Mouse (Mus musculus) MEL (cell line): ENCODE data around the gene Scgb3a1. TPM values are rescaled to one million over a fixed set of nuclear protein-coding genes. Genes with fewer than 3 reads are reported as not detected.

Experiments
- DNase-seq: peaks from one replicate; pipeline ENCODE4 v3.0.0; 2011; ENCODE audit warnings: low read depth, low spot score
- H3K27ac ChIP-seq: 2 replicates; pipeline ENCODE4 v1.5.1; 2012; ENCODE audit warnings: low read depth, mild to moderate bottlenecking, control low read depth, low read length, moderate library complexity; ENCODE audit not compliant: control insufficient read depth
- H3K27me3 ChIP-seq, 2 experiments: fragments of 150-350 bp in 1 of 2; sonication (generic) in 1 of 2; 2 replicates each; pipeline ENCODE4 v1.6.1; 2012; ENCODE audit warnings: low read length in 2 of 2, mild to moderate bottlenecking in 2 of 2, improper control_type of control experiment in 1 of 2, moderate library complexity in 1 of 2; ENCODE audit not compliant: insufficient read depth in 2 of 2, control insufficient read depth in 1 of 2
- H3K36me3 ChIP-seq, 2 experiments: 2 replicates each; pipeline ENCODE4 v1.6.1; 2012 to 2014; ENCODE audit warnings: low read length in 2 of 2, improper control_type of control experiment in 1 of 2, inconsistent platforms in 1 of 2, mild to moderate bottlenecking in 1 of 2; ENCODE audit not compliant: insufficient read depth in 2 of 2, control insufficient read depth in 1 of 2
- H3K4me1 ChIP-seq, 2 experiments: fragments of 150-350 bp in 1 of 2; sonication (generic) in 1 of 2; 2 replicates each; pipeline ENCODE4 v1.6.1; 2012; ENCODE audit warnings: low read length in 2 of 2, improper control_type of control experiment in 1 of 2, mild to moderate bottlenecking in 1 of 2; ENCODE audit not compliant: insufficient read depth in 2 of 2, control insufficient read depth in 1 of 2
- H3K4me3 ChIP-seq, 2 experiments: fragments of 150-350 bp in 1 of 2; sonication (generic) in 1 of 2; 2 replicates each; pipeline ENCODE4 v1.5.1; 2012; ENCODE audit warnings: low read depth in 2 of 2, low read length in 2 of 2, mild to moderate bottlenecking in 2 of 2, moderate library complexity in 2 of 2, control low read depth in 1 of 2, improper control_type of control experiment in 1 of 2; ENCODE audit not compliant: control insufficient read depth in 1 of 2, insufficient read depth in 1 of 2
- H3K79me2 ChIP-seq: 2 replicates; pipeline ENCODE4 v1.6.1; 2012; ENCODE audit warnings: mild to moderate bottlenecking, low read length, moderate library complexity; ENCODE audit not compliant: control insufficient read depth, poor library complexity, insufficient read depth
- H3K9ac ChIP-seq: 2 replicates; pipeline ENCODE4 v1.6.1; 2012; ENCODE audit warnings: low read depth, mild to moderate bottlenecking, control low read depth, low read length, moderate library complexity; ENCODE audit not compliant: control insufficient read depth, poor library complexity, severe bottlenecking
- H3K9me3 ChIP-seq: fragments of 150-350 bp; sonication (generic); replicated peaks from 2 replicates; pipeline ENCODE4 v1.6.1; 2012; ENCODE audit warnings: mild to moderate bottlenecking, low read length, improper control_type of control experiment, moderate library complexity; ENCODE audit not compliant: insufficient read depth
- CHD2 ChIP-seq: IDR thresholded peaks from 2 replicates; pipeline ENCODE4 v1.6.1; 2011; ENCODE audit warnings: low read length, improper control_type of control experiment
- E2F4 ChIP-seq: IDR thresholded peaks from 2 replicates; pipeline ENCODE4 v1.6.1; 2011; ENCODE audit warnings: low read depth, low read length, improper control_type of control experiment, borderline replicate concordance
- EP300 ChIP-seq, 2 experiments: IDR thresholded peaks; 2 replicates each; pipeline ENCODE4 v1.6.1; 2011; ENCODE audit warnings: improper control_type of control experiment in 2 of 2, low read length in 2 of 2, low read depth in 1 of 2, mild to moderate bottlenecking in 1 of 2
- HCFC1 ChIP-seq: IDR thresholded peaks from 2 replicates; pipeline ENCODE4 v1.6.1; 2012; ENCODE audit warnings: low read depth, mild to moderate bottlenecking, inconsistent platforms, low read length, improper control_type of control experiment, moderate library complexity
- KAT2A ChIP-seq: conservative IDR thresholded peaks from 2 replicates; pipeline ENCODE4 v1.6.1; 2012; ENCODE audit warnings: low read depth, low read length, improper control_type of control experiment, inconsistent platforms
- MAZ ChIP-seq: IDR thresholded peaks from 2 replicates; pipeline ENCODE4 v1.6.1; 2012; ENCODE audit warnings: low read depth, mild to moderate bottlenecking, inconsistent platforms, low read length, improper control_type of control experiment
- MEF2A ChIP-seq: IDR thresholded peaks from 2 replicates; pipeline ENCODE4 v1.6.1; 2014; ENCODE audit warnings: low read depth, mild to moderate bottlenecking, inconsistent platforms, low read length, improper control_type of control experiment; ENCODE audit not compliant: poor library complexity, insufficient replicate concordance, severe bottlenecking; ENCODE audit errors: extremely low read depth
- MYB ChIP-seq: IDR thresholded peaks from 2 replicates; pipeline ENCODE4 v1.6.1; 2011; ENCODE audit warnings: mild to moderate bottlenecking, low read depth, low read length, improper control_type of control experiment
- NELFE ChIP-seq: IDR thresholded peaks from 2 replicates; pipeline ENCODE4 v1.6.1; 2011; ENCODE audit warnings: low read depth, low read length, improper control_type of control experiment
- NRF1 ChIP-seq: IDR thresholded peaks from 2 replicates; pipeline ENCODE4 v1.6.1; 2014; ENCODE audit warnings: low read depth, mild to moderate bottlenecking, inconsistent platforms, low read length, improper control_type of control experiment, moderate library complexity; ENCODE audit not compliant: poor library complexity, insufficient read depth, severe bottlenecking
- POLR2A ChIP-seq, 2 experiments: IDR thresholded peaks; 2 replicates each; pipeline ENCODE4 v1.6.1; 2011 to 2012; ENCODE audit warnings: low read length in 2 of 2, mild to moderate bottlenecking in 2 of 2, control low read depth in 1 of 2, improper control_type of control experiment in 1 of 2, low read depth in 1 of 2, moderate library complexity in 1 of 2; ENCODE audit not compliant: control insufficient read depth in 1 of 2, insufficient read depth in 1 of 2, poor library complexity in 1 of 2
- RAD21 ChIP-seq: IDR thresholded peaks from 2 replicates; pipeline ENCODE4 v1.6.1; 2011; ENCODE audit warnings: mild to moderate bottlenecking, low read depth, low read length, improper control_type of control experiment
- TAL1 ChIP-seq: IDR thresholded peaks from 2 replicates; pipeline ENCODE4 v1.6.1; 2012; ENCODE audit warnings: mild to moderate bottlenecking, inconsistent platforms, low read length, moderate library complexity, mixed read lengths
- TCF12 ChIP-seq: IDR thresholded peaks from 2 replicates; pipeline ENCODE4 v1.6.1; 2014; ENCODE audit warnings: low read depth, mild to moderate bottlenecking, inconsistent platforms, low read length, improper control_type of control experiment, moderate library complexity
- UBTF ChIP-seq: IDR thresholded peaks from 2 replicates; pipeline ENCODE4 v1.6.1; 2012; ENCODE audit warnings: low read depth, mild to moderate bottlenecking, inconsistent platforms, low read length, improper control_type of control experiment, moderate library complexity, borderline replicate concordance; ENCODE audit not compliant: insufficient read depth
- ZC3H11A ChIP-seq: IDR thresholded peaks from 2 replicates; pipeline ENCODE4 v1.6.1; 2012; ENCODE audit warnings: low read depth, mild to moderate bottlenecking, inconsistent platforms, low read length, improper control_type of control experiment
- polyA plus RNA-seq, 2 experiments: library from polyadenylated mRNA; stranded (reverse) in 1 of 2; unstranded in 1 of 2; fragments of >175 nt in 1 of 2; fragments of >200 nt in 1 of 2; gene quantifications; 2 replicates each; pipeline versions ENCODE4 v1.2.1 to v1.2.4; 2012; ENCODE audit warnings: low replicate concordance in 2 of 2, low read depth in 1 of 2; ENCODE audit not compliant: insufficient read length in 2 of 2, insufficient read depth in 1 of 2, missing spikeins in 1 of 2
- total RNA-seq: library from RNA; depleted of rRNA; stranded (reverse); fragments of 300-350 nt; gene quantifications from 2 replicates; pipeline ENCODE4 v1.2.3, GENCODE M21; 2012

Gene Scgb3a1
- total and polyA plus RNA-seq, 3 experiments = not detected

GRCm38 (mm10) chr11:49654651-49655050 is 8.8 kb upstream of the Scgb3a1 start:
- Histone ChIP-seq H3K27ac (no peak overlapping the region), H3K79me2 (peaks cover 3% of the 10 kb centered on the region; the same call in 1 of the 2 replicates), H3K27me3 (no peaks in the 10 kb centered on the region), H3K9me3 (no peaks in the 10 kb centered on the region), H3K9ac (no peak overlapping the region), H3K4me1 (peaks cover 7 to 19% of the 10 kb centered on the region in 2 experiments; a peak in 3 of 4 replicates), H3K4me3 (no peak overlapping the region), H3K36me3 (peaks cover 0 to 10% of the 10 kb centered on the region in 2 experiments; a peak in 2 of 4 replicates)
- TF ChIP-seq UBTF = no peak
- TF ChIP-seq MEF2A = no peak
- no peak for DNase-seq

- peaks cover 0 to 4% of the 10 kb centered on the region in 2 experiments; a peak in 2 of 4 replicates for H3K36me3 ChIP-seq
- H3K4me1 ChIP-seq = peaks cover 7 to 15% of the 10 kb centered on the region in 2 experiments; a peak in 3 of 4 replicates
- H3K9me3 ChIP-seq = no peaks in the 10 kb centered on the region
- H3K79me2 ChIP-seq = peaks cover 3% of the 10 kb centered on the region; the same call in 1 of the 2 replicates
- no peak overlapping the region for H3K4me3 ChIP-seq
- no peak for DNase-seq
- TF ChIP-seq RAD21 (no peak), NELFE (no peak), TCF12 (no peak), POLR2A (IDR thresholded peaks at IDR 0.05; ENCODE audit: control insufficient read depth in 1 of 2, insufficient read depth in 1 of 2, low read depth in 1 of 2, low read length in 2 of 2, poor library complexity in 1 of 2) (no peak), CHD2 (no peak), EP300 (IDR thresholded peaks at IDR 0.05; ENCODE audit: low read depth in 1 of 2, low read length in 2 of 2) (no peak), MEF2A (no peak), ZC3H11A (no peak), MYB (no peak), E2F4 (no peak), MAZ (no peak), KAT2A (no peak), TAL1 (no peak), HCFC1 (no peak), NRF1 (no peak)
- TF ChIP-seq, all 39 proteins: peak for 0
- Histone ChIP-seq H3K27ac (no peak overlapping the region), H3K9ac (no peak overlapping the region), H3K27me3 (no peaks in the 10 kb centered on the region)
These were observed 7.9 kb upstream of the Scgb3a1 start for GRCm38 (mm10) chr11:49655501-49655900.
